Mouse (Mus musculus) forebrain, embryonic 11.5 days (tissue): ENCODE results near the gene Nckap5l. TPM values are rescaled to one million over a fixed set of nuclear protein-coding genes. Genes with fewer than 3 reads are reported as not detected.

Source experiments
- ATAC-seq: fragments of 200-750 bp; cut with Nextera tagmentation; replicated peaks from 2 replicates; pipeline ENCODE4 v1.8.0; 2017; ENCODE audit warnings: moderate TSS enrichment; ENCODE audit not compliant: low FRiP score
- DNase-seq: peaks from one replicate; pipeline ENCODE4 v3.0.0-alpha.2; 2017; ENCODE audit warnings: low spot score
- H3K27ac ChIP-seq: fragments of 300-500 bp; sonication (generic); 2 replicates; pipeline ENCODE4 v1.5.1; 2014; ENCODE audit warnings: low read depth, low read length
- H3K27me3 ChIP-seq: fragments of 300-500 bp; sonication (generic); 2 replicates; pipeline ENCODE4 v1.6.1; 2014; ENCODE audit warnings: mild to moderate bottlenecking, low read length, mixed read lengths; ENCODE audit not compliant: control insufficient read depth, insufficient read depth
- H3K36me3 ChIP-seq: fragments of 300-500 bp; sonication (generic); 2 replicates; pipeline ENCODE4 v1.6.1; 2014; ENCODE audit warnings: mild to moderate bottlenecking, low read length, moderate library complexity, mixed read lengths; ENCODE audit not compliant: control insufficient read depth, insufficient read depth
- H3K4me1 ChIP-seq: fragments of 300-500 bp; sonication (generic); replicated peaks from 2 replicates; pipeline ENCODE4 v1.6.1; 2014; ENCODE audit warnings: low read length, mixed read lengths; ENCODE audit not compliant: control insufficient read depth, insufficient read depth
- H3K4me2 ChIP-seq: fragments of 300-500 bp; sonication (generic); 2 replicates; pipeline ENCODE4 v1.6.1; 2014; ENCODE audit warnings: low read depth, mild to moderate bottlenecking, low read length, moderate library complexity, mixed read lengths; ENCODE audit not compliant: severe bottlenecking
- H3K4me3 ChIP-seq: fragments of 300-500 bp; sonication (generic); 2 replicates; pipeline ENCODE4 v1.5.1; 2014; ENCODE audit warnings: low read depth, low read length
- H3K9ac ChIP-seq: fragments of 300-500 bp; sonication (generic); 2 replicates; pipeline ENCODE4 v1.6.1; 2014; ENCODE audit warnings: low read length
- H3K9me3 ChIP-seq: fragments of 300-500 bp; sonication (generic); 2 replicates; pipeline ENCODE4 v1.6.1; 2016; ENCODE audit warnings: low read length, mixed read lengths; ENCODE audit not compliant: control insufficient read depth
- WGBS: fragments of 180-500 bp; shearing (Covaris S2); extraction: QIAGEN DNeasy Blood & Tissue Kit; methylation state at CpG from one replicate; pipeline ENCODE4 v1.1.7; 2014; 5-methylcytosine and 5-hydroxymethylcytosine counted together
- polyA plus RNA-seq: library from polyadenylated mRNA; unstranded; fragments of >200 nt; fragmentation: Nextera tagmentation; extraction: Ambion mirVana; gene quantifications from 2 replicates; pipeline ENCODE4 v1.2.1, GENCODE M21; 2014

Nckap5l gene
- 12.0 and 12.2 TPM in 2 replicates for polyA plus RNA-seq

GRCm38 (mm10) chr15:99457606-99458401, at the start of gene Nckap5l:
Gene Nckap5l, minus strand, starts transcription at chr15:99457748.
- H3K4me1 ChIP-seq, result peaks cover 2% of the 10 kb centered on the region; the same call in 1 of the 2 replicates
- peak within 1 kb of the TSS; percentile 80 for H3K4me3 ChIP-seq
- peak within 1 kb of the TSS; percentile 64 for H3K4me2 ChIP-seq
- H3K9me3 ChIP-seq, result no peaks in the 10 kb centered on the region
- H3K27me3 ChIP-seq, result no peaks in the 10 kb centered on the region
- peak within 1 kb of the TSS; percentile 46 for H3K27ac ChIP-seq
- H3K9ac ChIP-seq, result peak within 1 kb of the TSS; percentile 73
- DNase-seq (peak; percentile 99), ATAC-seq (peak; percentile 96)
- no peaks in the 10 kb centered on the region for H3K36me3 ChIP-seq
- 1% methylated on average over 42 of the region's 45 CpGs for WGBS

DNA sequence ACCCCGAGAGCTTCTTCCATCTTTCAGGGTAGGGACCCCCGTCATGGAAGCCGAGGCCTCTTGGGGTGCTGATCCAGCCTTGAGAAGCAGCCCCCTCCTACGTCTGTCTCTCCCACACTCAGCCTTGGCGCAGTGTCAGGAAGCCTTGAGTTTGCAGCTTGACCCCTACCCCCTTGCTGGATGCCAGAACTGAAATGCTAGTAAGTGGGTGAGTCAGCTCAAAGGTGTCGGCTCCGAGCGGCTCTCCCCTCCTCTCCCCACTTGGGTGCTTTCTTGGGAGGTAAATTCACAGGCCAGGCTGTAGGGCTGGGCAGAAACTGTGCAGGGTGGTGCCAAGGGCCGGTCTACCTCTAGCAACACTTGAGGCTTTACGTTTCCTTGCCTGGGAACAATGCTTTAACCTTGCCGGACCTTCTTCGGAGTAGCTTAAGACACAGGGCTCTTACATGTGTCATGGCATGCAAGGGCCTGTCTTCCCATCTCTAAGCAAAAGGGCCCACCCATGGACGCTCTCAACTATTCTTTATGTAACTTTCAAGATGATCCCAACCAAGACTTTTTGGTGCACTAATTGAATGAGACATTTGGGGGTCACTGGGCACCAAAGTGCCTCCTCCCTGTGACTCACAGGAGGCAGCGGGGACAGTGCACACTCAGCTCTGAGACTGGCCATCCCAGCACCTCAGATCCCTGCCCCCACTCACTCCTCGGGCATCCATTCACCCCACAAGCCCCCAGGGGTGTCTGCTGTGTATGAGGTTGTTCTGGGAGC, 48.0 kb upstream of the Nckap5l start:
- H3K4me1 ChIP-seq, result no peaks in the 10 kb centered on the region
- H3K4me2 ChIP-seq, result no peak overlapping the region
- no peaks in the 10 kb centered on the region for H3K9me3 ChIP-seq
- H3K27me3 ChIP-seq, result no peaks in the 10 kb centered on the region
- H3K36me3 ChIP-seq, result no peaks in the 10 kb centered on the region
- no peak for DNase-seq
- no peak overlapping the region for H3K4me3 ChIP-seq
- H3K9ac ChIP-seq, result no peak overlapping the region
- H3K27ac ChIP-seq, result no peak overlapping the region
- ATAC-seq, result no peak
- 80% methylated on average over 15 of the region's 15 CpGs for WGBS

GRCm38 (mm10) chr15:99503256-99503655, 45.7 kb upstream of the Nckap5l start:
- ATAC-seq, result no peak
- H3K27me3 ChIP-seq, result no peaks in the 10 kb centered on the region
- H3K4me1 ChIP-seq, result no peaks in the 10 kb centered on the region
- no peak overlapping the region for H3K27ac ChIP-seq
- H3K4me3 ChIP-seq, result no peak overlapping the region
- H3K4me2 ChIP-seq, result no peak overlapping the region
- no peaks in the 10 kb centered on the region for H3K9me3 ChIP-seq
- no peak for DNase-seq
- WGBS, result 80% methylated on average over 5 of the region's 5 CpGs
- no peaks in the 10 kb centered on the region for H3K36me3 ChIP-seq
- no peak overlapping the region for H3K9ac ChIP-seq

GRCm38 (mm10) chr15:99502311-99502831, 44.8 kb upstream of the Nckap5l start:
- H3K36me3 ChIP-seq, result no peaks in the 10 kb centered on the region
- no peak overlapping the region for H3K27ac ChIP-seq
- 60% methylated on average over 12 of the region's 12 CpGs for WGBS
- H3K4me3 ChIP-seq, result no peak overlapping the region
- DNase-seq (no peak), ATAC-seq (no peak)
- no peak overlapping the region for H3K4me2 ChIP-seq
- no peaks in the 10 kb centered on the region for H3K4me1 ChIP-seq
- no peaks in the 10 kb centered on the region for H3K27me3 ChIP-seq
- no peaks in the 10 kb centered on the region for H3K9me3 ChIP-seq
- no peak overlapping the region for H3K9ac ChIP-seq

DNA sequence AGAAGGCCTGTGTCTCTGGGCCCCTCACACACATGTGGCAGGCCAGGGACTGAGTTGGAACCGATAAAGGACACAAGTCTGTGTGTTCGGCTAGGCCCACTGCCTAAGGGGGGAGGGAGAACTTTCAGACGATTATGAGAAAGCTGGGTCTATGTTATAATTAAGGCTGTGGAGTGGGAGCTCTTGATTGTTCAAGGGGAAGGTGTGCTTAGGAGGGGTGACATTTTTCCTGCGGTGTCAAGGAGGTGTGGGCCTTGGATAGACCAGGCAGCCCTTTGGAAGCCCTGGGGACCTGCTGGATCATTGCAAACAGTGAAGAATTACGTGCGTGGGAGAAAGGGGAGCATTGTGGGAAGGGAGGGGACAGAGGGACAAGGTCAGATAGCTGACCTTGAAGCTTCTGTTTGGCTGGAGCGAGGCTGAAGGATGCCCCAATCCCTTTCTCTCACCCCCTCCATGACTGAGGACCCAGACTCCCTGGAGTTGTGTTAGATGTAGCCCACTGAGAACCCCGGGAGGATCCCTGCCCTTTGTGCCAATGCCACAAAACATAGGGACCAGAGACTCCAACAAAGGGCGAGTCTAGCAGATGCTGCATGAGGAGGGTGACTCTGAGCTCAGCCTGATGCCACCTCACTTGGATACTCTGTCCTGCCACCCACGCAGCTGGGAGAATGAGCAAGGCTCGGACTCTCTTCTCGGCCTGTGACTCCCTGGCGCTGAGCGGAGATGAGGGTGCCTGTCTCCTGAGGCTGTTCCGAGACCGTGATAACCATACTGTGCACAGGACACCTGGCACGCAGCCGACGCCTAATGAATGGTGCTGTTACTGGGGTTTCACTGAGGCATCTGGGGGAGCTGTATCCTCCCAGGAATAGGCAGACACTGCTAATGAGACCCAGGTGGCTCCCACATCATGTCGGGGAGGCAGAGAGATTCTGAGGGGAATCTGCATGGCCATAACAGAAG, 44.0 kb upstream of the Nckap5l start:
- Histone ChIP-seq H3K4me2 (no peak overlapping the region), H3K27me3 (no peaks in the 10 kb centered on the region), H3K27ac (no peak overlapping the region), H3K9me3 (no peaks in the 10 kb centered on the region), H3K9ac (no peak overlapping the region), H3K36me3 (no peaks in the 10 kb centered on the region), H3K4me1 (no peaks in the 10 kb centered on the region), H3K4me3 (no peak overlapping the region)
- ATAC-seq (no peak), DNase-seq (no peak)
- WGBS, result 75% methylated on average over 20 of the region's 20 CpGs

GRCm38 (mm10) chr15:99500320-99500719, 42.8 kb upstream of the Nckap5l start:
- H3K9ac ChIP-seq, result no peak overlapping the region
- no peaks in the 10 kb centered on the region for H3K36me3 ChIP-seq
- no peak overlapping the region for H3K27ac ChIP-seq
- ATAC-seq, result no peak
- H3K4me3 ChIP-seq, result no peak overlapping the region
- H3K9me3 ChIP-seq, result no peaks in the 10 kb centered on the region
- WGBS, result 56% methylated on average over 5 of the region's 5 CpGs
- H3K4me2 ChIP-seq, result no peak overlapping the region
- DNase-seq, result no peak
- no peaks in the 10 kb centered on the region for H3K27me3 ChIP-seq
- no peaks in the 10 kb centered on the region for H3K4me1 ChIP-seq

DNA sequence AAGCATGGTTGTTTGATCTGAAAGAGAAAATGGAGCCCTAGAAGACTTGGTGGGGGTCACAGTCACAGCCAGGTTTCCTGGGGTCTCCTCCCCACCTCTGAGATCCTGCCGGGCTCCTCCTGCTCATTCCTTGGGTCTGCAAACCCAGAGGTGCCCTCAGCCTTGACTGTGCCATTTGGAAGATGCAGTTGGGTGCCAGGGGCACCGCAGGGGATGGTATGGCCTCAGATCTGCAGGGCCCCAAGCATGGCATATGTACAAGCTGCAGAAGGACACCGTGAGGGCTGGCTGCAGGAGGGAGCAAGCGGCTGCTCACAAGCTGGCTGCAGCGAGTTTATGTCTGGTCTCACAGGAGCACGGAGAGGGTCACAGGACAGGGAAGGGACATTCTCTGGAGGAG, 42.2 kb upstream of the Nckap5l start:
- Histone ChIP-seq H3K9ac (no peak overlapping the region), H3K4me1 (no peaks in the 10 kb centered on the region), H3K27me3 (no peaks in the 10 kb centered on the region), H3K27ac (no peak overlapping the region), H3K9me3 (no peaks in the 10 kb centered on the region), H3K36me3 (no peaks in the 10 kb centered on the region), H3K4me3 (no peak overlapping the region), H3K4me2 (no peak overlapping the region)
- DNase-seq (no peak), ATAC-seq (no peak)
- 67% methylated on average over 6 of the region's 6 CpGs for WGBS

- Histone ChIP-seq H3K4me1 (no peaks in the 10 kb centered on the region), H3K4me2 (no peak overlapping the region), H3K27me3 (no peaks in the 10 kb centered on the region), H3K9me3 (no peaks in the 10 kb centered on the region), H3K36me3 (no peaks in the 10 kb centered on the region), H3K4me3 (no peak overlapping the region), H3K9ac (no peak overlapping the region), H3K27ac (no peak overlapping the region)
- no peak for DNase-seq
- WGBS, result 79% methylated on average over 4 of the region's 4 CpGs
- no peak for ATAC-seq
Measured at GRCm38 (mm10) chr15:99498781-99499180, 41.2 kb upstream of the Nckap5l start.
